Mouse (Mus musculus): ENCODE measurements around the gene Cwh43. TPM values are rescaled to one million over a fixed set of nuclear protein-coding genes. Genes with fewer than 3 reads are reported as not detected.

Cwh43 gene
- total and polyA plus RNA-seq, 2 experiments from 2014 or later: 0.61 to 0.68 TPM

- WGBS: 88% methylated on average over 6 of the region's 6 CpGs
- no peaks in the 10 kb centered on the region for H3K4me1 ChIP-seq (ENCODE audit: insufficient read depth, low read length)
- H3K9ac ChIP-seq (replicated peaks; ENCODE audit: low read length): no peak overlapping the region
- H3K4me2 ChIP-seq (ENCODE audit: low read depth, low read length): no peak overlapping the region
- no peak for DNase-seq (ENCODE audit: low spot score)
- H3K27me3 ChIP-seq (ENCODE audit: insufficient read depth, low read length): no peaks in the 10 kb centered on the region
- H3K9me3 ChIP-seq (ENCODE audit: low read length): no peaks in the 10 kb centered on the region
- H3K4me3 ChIP-seq (ENCODE audit: low read length): no peak overlapping the region
- no peak overlapping the region for H3K27ac ChIP-seq
- no peaks in the 10 kb centered on the region for H3K36me3 ChIP-seq (ENCODE audit: insufficient read depth, low read length)
- no peak for ATAC-seq
- TF ChIP-seq CTCF (IDR thresholded peaks at IDR 0.05; ENCODE audit: low read depth): no peak
Observed at GRCm38 (mm10) chr5:73432805-73433204, 26.9 kb downstream of the Cwh43 start.

- Histone ChIP-seq H3K4me3 (ENCODE audit: low read length) (no peak overlapping the region), H3K27ac (no peak overlapping the region), H3K4me1 (ENCODE audit: insufficient read depth, low read length) (no peaks in the 10 kb centered on the region), H3K9me3 (ENCODE audit: low read length) (no peaks in the 10 kb centered on the region), H3K27me3 (ENCODE audit: insufficient read depth, low read length) (no peaks in the 10 kb centered on the region), H3K4me2 (ENCODE audit: low read depth, low read length) (no peak overlapping the region), H3K9ac (replicated peaks; ENCODE audit: low read length) (no peak overlapping the region), H3K36me3 (ENCODE audit: insufficient read depth, low read length) (no peaks in the 10 kb centered on the region)
- WGBS: 81% methylated on average over 7 of the region's 7 CpGs
- no peak for ATAC-seq
- TF ChIP-seq CTCF (IDR thresholded peaks at IDR 0.05; ENCODE audit: low read depth): no peak
- DNase-seq (ENCODE audit: low spot score): no peak
Observed at GRCm38 (mm10) chr5:73434764-73435163, 28.9 kb downstream of the Cwh43 start.

- H3K27me3 ChIP-seq (ENCODE audit: insufficient read depth, low read length): no peaks in the 10 kb centered on the region
- H3K27ac ChIP-seq: no peak overlapping the region
- ATAC-seq: no peak
- no peak for DNase-seq (ENCODE audit: low spot score)
- no peak overlapping the region for H3K4me3 ChIP-seq (ENCODE audit: low read length)
- no peaks in the 10 kb centered on the region for H3K36me3 ChIP-seq (ENCODE audit: insufficient read depth, low read length)
- TF ChIP-seq CTCF (IDR thresholded peaks at IDR 0.05; ENCODE audit: low read depth): no peak
- no peaks in the 10 kb centered on the region for H3K4me1 ChIP-seq (ENCODE audit: insufficient read depth, low read length)
- no peak overlapping the region for H3K4me2 ChIP-seq (ENCODE audit: low read depth, low read length)
- H3K9me3 ChIP-seq (ENCODE audit: low read length): no peaks in the 10 kb centered on the region
- H3K9ac ChIP-seq (replicated peaks; ENCODE audit: low read length): no peak overlapping the region
- 78% methylated on average over 9 of the region's 9 CpGs for WGBS
Observed at GRCm38 (mm10) chr5:73442176-73442575, 36.3 kb downstream of the Cwh43 start.

- Histone ChIP-seq H3K4me3 (ENCODE audit: low read length) (no peak overlapping the region), H3K27me3 (ENCODE audit: insufficient read depth, low read length) (no peaks in the 10 kb centered on the region), H3K4me1 (ENCODE audit: insufficient read depth, low read length) (no peaks in the 10 kb centered on the region), H3K27ac (no peak overlapping the region), H3K9me3 (ENCODE audit: low read length) (no peaks in the 10 kb centered on the region), H3K36me3 (ENCODE audit: insufficient read depth, low read length) (no peaks in the 10 kb centered on the region), H3K9ac (replicated peaks; ENCODE audit: low read length) (no peak overlapping the region), H3K4me2 (ENCODE audit: low read depth, low read length) (no peak overlapping the region)
- DNase-seq (ENCODE audit: low spot score) (no peak), ATAC-seq (no peak)
- TF ChIP-seq CTCF (IDR thresholded peaks at IDR 0.05; ENCODE audit: low read depth): no peak
- 74% methylated on average over 1 of the region's 1 CpGs for WGBS
Observed at GRCm38 (mm10) chr5:73450276-73450675, 44.4 kb downstream of the Cwh43 start.

GRCm38 (mm10) chr5:73454502-73455306 is 48.8 kb downstream of the Cwh43 start:
- DNase-seq (ENCODE audit: low spot score) (no peak), ATAC-seq (no peak)
- Histone ChIP-seq H3K9ac (replicated peaks; ENCODE audit: low read length) (no peak overlapping the region), H3K4me3 (ENCODE audit: low read length) (no peak overlapping the region), H3K27ac (no peak overlapping the region), H3K9me3 (ENCODE audit: low read length) (no peaks in the 10 kb centered on the region), H3K4me2 (ENCODE audit: low read depth, low read length) (no peak overlapping the region), H3K36me3 (ENCODE audit: insufficient read depth, low read length) (no peaks in the 10 kb centered on the region), H3K4me1 (ENCODE audit: insufficient read depth, low read length) (no peaks in the 10 kb centered on the region), H3K27me3 (ENCODE audit: insufficient read depth, low read length) (no peaks in the 10 kb centered on the region)
- TF ChIP-seq CTCF (IDR thresholded peaks at IDR 0.05; ENCODE audit: low read depth): no peak
- 66% methylated on average over 2 of the region's 2 CpGs for WGBS

- no peaks in the 10 kb centered on the region for H3K9me3 ChIP-seq (ENCODE audit: low read length)
- no peak for TF ChIP-seq CTCF (IDR thresholded peaks at IDR 0.05; ENCODE audit: low read depth)
- H3K27ac ChIP-seq: no peak overlapping the region
- H3K4me1 ChIP-seq (ENCODE audit: insufficient read depth, low read length): no peaks in the 10 kb centered on the region
- DNase-seq (ENCODE audit: low spot score) (no peak), ATAC-seq (no peak)
- H3K27me3 ChIP-seq (ENCODE audit: insufficient read depth, low read length): no peaks in the 10 kb centered on the region
- H3K4me3 ChIP-seq (ENCODE audit: low read length): no peak overlapping the region
- 77% methylated on average over 5 of the region's 5 CpGs for WGBS
- H3K36me3 ChIP-seq (ENCODE audit: insufficient read depth, low read length): no peaks in the 10 kb centered on the region
- no peak overlapping the region for H3K9ac ChIP-seq (replicated peaks; ENCODE audit: low read length)
- no peak overlapping the region for H3K4me2 ChIP-seq (ENCODE audit: low read depth, low read length)
Observed at GRCm38 (mm10) chr5:73455307-73455687, 49.4 kb downstream of the Cwh43 start.
